Mouse (Mus musculus) forebrain, embryonic 12.5 days (tissue): ENCODE results near the gene Inpp4a. TPM values are rescaled to one million over a fixed set of nuclear protein-coding genes. Genes with fewer than 3 reads are reported as not detected.

ENCODE experiments used
- ATAC-seq: fragments of 200-750 bp; cut with Nextera tagmentation; 2 replicates; pipeline ENCODE4 v1.8.0; 2017; ENCODE audit warnings: moderate TSS enrichment; ENCODE audit not compliant: low FRiP score
- H3K27ac ChIP-seq: fragments of 300-500 bp; sonication (generic); 2 replicates; pipeline ENCODE4 v1.5.1; 2016; ENCODE audit warnings: mild to moderate bottlenecking
- H3K27me3 ChIP-seq: fragments of 300-500 bp; sonication (generic); 2 replicates; pipeline ENCODE4 v1.6.1; 2016; ENCODE audit warnings: mild to moderate bottlenecking
- H3K36me3 ChIP-seq: fragments of 300-500 bp; sonication (generic); replicated peaks from 2 replicates; pipeline ENCODE4 v1.6.1; 2016; ENCODE audit warnings: mild to moderate bottlenecking
- H3K4me1 ChIP-seq: fragments of 300-500 bp; sonication (generic); 2 replicates; pipeline ENCODE4 v1.6.1; 2016
- H3K4me2 ChIP-seq: fragments of 300-500 bp; sonication (generic); 2 replicates; pipeline ENCODE4 v1.6.1; 2016; ENCODE audit warnings: mild to moderate bottlenecking, moderate library complexity
- H3K4me3 ChIP-seq: fragments of 300-500 bp; sonication (generic); replicated peaks from 2 replicates; pipeline ENCODE4 v1.5.1; 2016; ENCODE audit warnings: mild to moderate bottlenecking
- H3K9ac ChIP-seq: fragments of 300-500 bp; sonication (generic); 2 replicates; pipeline ENCODE4 v1.6.1; 2016; ENCODE audit warnings: mild to moderate bottlenecking
- H3K9me3 ChIP-seq: fragments of 300-500 bp; sonication (generic); 2 replicates; pipeline ENCODE4 v1.6.1; 2016
- WGBS: fragments of 180-500 bp; shearing (Covaris S2); methylation state at CpG from one replicate; pipeline ENCODE4 v1.1.7; 2016; 5-methylcytosine and 5-hydroxymethylcytosine counted together
- polyA plus RNA-seq: library from polyadenylated mRNA; unstranded; fragments of >200 nt; fragmentation: Nextera tagmentation; extraction: Ambion mirVana; gene quantifications from 2 replicates; pipeline ENCODE4 v1.2.1, GENCODE M21; 2016

The Inpp4a gene
- polyA plus RNA-seq, 1 experiment from 2014 or later = 21.3 TPM

- Histone ChIP-seq H3K9ac (no peak overlapping the region), H3K27ac (no peak overlapping the region), H3K9me3 (no peaks in the 10 kb centered on the region), H3K4me1 (peaks cover 5% of the 10 kb centered on the region), H3K27me3 (no peaks in the 10 kb centered on the region), H3K4me2 (no peak overlapping the region), H3K36me3 (no peaks in the 10 kb centered on the region), H3K4me3 (no peak overlapping the region)
- ATAC-seq = no peak
- WGBS = 81% methylated on average over 9 of the region's 9 CpGs
Measured at GRCm38 (mm10) chr1:37305691-37306287, 6.1 kb downstream of the Inpp4a start.

- Histone ChIP-seq H3K4me2 (no peak overlapping the region), H3K9ac (no peak overlapping the region), H3K27ac (no peak overlapping the region), H3K9me3 (no peaks in the 10 kb centered on the region), H3K4me1 (no peaks in the 10 kb centered on the region), H3K27me3 (no peaks in the 10 kb centered on the region), H3K36me3 (no peaks in the 10 kb centered on the region), H3K4me3 (no peak overlapping the region)
- no peak for ATAC-seq
- WGBS = 84% methylated on average over 2 of the region's 2 CpGs
Measured at GRCm38 (mm10) chr1:37307586-37307985, 7.9 kb downstream of the Inpp4a start.

DNA sequence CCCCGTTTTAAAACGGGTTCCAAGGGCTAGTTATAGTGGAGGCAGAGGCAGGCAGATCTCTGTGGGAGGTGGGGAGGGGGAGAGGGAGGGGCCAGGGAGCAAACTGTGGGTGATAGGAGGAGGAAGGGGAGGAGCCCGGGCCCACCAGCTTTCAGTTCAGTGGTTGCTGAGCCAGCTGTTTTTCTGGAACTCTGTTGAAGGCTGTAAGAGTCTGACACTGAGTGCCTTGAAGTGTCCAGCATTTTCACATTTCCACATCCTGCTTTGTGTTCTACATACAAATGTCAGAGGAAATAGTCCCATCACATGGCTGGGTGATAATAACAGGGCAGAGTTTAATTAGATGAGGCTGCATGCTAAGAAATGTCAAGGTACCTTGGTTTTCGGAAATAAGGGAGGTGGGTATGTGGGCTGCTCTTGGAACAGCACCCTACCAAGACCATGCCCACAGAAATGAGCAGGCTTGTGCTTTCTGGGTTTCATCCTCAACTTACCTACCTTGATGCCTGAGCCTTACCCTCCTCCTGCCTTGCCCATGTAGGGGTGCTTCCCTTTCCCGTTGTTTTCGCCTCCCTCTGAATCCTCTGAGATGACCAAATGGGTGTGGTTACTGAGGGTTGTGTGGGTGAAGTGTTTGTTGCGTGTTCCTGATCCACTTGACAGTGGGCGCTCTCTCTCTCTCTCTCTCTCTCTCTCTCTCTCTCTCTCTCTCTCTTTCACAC lies 8.5 kb downstream of the Inpp4a start:
- Histone ChIP-seq H3K4me3 (no peak overlapping the region), H3K27me3 (no peaks in the 10 kb centered on the region), H3K9ac (no peak overlapping the region), H3K36me3 (no peaks in the 10 kb centered on the region), H3K9me3 (no peaks in the 10 kb centered on the region), H3K4me1 (no peaks in the 10 kb centered on the region), H3K4me2 (no peak overlapping the region), H3K27ac (no peak overlapping the region)
- WGBS = 86% methylated on average over 8 of the region's 8 CpGs
- ATAC-seq = no peak

DNA sequence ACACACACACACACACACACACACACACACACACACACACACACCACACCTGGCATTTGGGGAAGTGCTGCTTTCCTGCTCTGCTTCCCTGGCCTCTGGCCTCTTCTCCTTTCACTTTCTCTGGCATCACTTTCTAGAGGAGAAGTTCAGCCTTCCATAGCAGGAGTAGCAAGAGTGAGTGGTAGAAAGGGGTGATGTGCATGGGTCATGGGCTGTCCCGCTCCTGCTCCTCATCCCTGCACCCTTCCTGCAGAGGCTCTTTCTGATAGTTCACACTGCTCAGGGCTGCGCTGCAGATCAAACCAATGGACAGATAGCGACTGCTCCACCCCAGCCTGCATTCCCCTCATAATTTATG lies 9.1 kb downstream of the Inpp4a start:
- no peak for ATAC-seq

GRCm38 (mm10) chr1:37309939-37310515 lies 10.4 kb downstream of the Inpp4a start:
- no peak overlapping the region for H3K4me2 ChIP-seq
- H3K4me1 ChIP-seq = peaks cover 8% of the 10 kb centered on the region; the same call in 1 of the 2 replicates
- H3K27ac ChIP-seq = no peak overlapping the region
- no peaks in the 10 kb centered on the region for H3K27me3 ChIP-seq
- H3K4me3 ChIP-seq = no peak overlapping the region
- H3K36me3 ChIP-seq = no peaks in the 10 kb centered on the region
- ATAC-seq = no peak
- H3K9ac ChIP-seq = no peak overlapping the region
- 91% methylated on average over 4 of the region's 4 CpGs for WGBS
- no peaks in the 10 kb centered on the region for H3K9me3 ChIP-seq

More for the DNA sequence above, 9.1 kb downstream of the Inpp4a start:
- Histone ChIP-seq H3K4me1 (no peaks in the 10 kb centered on the region), H3K27me3 (no peaks in the 10 kb centered on the region), H3K27ac (no peak overlapping the region), H3K9ac (no peak overlapping the region), H3K9me3 (no peaks in the 10 kb centered on the region), H3K4me3 (no peak overlapping the region), H3K36me3 (no peaks in the 10 kb centered on the region), H3K4me2 (no peak overlapping the region)
- 85% methylated on average over 3 of the region's 3 CpGs for WGBS

DNA sequence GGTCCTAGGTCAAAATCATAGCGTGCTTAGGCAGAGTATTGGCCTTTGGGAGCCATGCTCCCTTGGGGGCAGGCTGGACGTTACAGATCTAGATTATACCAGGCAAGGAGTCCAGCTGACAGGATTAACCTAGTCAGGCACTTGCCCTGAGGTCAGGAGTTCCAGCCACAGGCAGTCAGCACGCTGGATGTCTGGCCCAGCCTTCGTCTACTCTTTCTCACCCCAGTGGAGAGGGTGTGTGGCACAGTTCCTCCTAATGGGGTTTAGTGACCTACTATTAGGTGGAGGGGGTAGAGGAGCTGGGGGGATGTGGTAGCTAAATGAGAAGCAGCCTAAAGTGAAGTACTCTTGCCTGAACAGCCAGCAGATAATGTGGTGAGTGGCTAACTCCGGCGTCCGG lies 14.7 kb downstream of the Inpp4a start:
- H3K9me3 ChIP-seq = no peaks in the 10 kb centered on the region
- no peak overlapping the region for H3K4me2 ChIP-seq
- WGBS = 59% methylated on average over 7 of the region's 7 CpGs
- H3K27me3 ChIP-seq = no peaks in the 10 kb centered on the region
- H3K36me3 ChIP-seq = no peaks in the 10 kb centered on the region
- no peak overlapping the region for H3K4me3 ChIP-seq
- H3K4me1 ChIP-seq = peaks cover 15% of the 10 kb centered on the region; the same call in 1 of the 2 replicates
- no peak for ATAC-seq
- no peak overlapping the region for H3K9ac ChIP-seq
- H3K27ac ChIP-seq = no peak overlapping the region

DNA sequence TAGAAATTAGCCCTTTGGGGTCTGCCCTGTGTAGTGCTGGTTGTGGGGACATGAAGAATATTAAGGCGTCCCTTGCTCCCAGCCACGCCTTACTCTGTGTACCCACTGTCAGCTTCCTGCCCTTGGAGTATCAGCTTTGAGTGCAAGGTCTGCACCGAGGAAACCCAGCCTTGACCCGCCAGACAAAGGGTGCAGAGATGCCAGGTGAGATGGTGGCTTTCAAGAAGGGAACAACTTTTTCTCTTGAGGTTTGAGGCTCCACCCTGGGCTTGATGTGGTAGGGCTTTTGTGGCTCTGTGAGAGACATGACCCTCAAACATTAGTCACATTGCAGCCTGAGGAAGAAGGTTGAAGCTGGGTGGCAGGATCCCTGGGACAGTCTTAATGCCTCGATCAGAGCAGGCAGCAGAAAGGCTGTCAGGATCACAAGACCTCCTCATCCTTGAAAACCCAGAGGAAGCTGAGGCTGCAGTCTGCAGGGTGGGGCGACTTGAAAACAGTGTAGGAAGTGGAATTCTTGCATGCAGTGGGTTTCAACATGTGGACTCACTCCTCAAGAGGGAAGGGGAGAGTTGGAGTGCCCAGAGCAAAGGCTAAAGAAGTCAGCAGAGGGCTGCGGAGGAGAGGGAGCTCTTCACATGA lies 18.1 kb downstream of the Inpp4a start:
- 82% methylated on average over 7 of the region's 7 CpGs for WGBS
- H3K9me3 ChIP-seq = no peaks in the 10 kb centered on the region
- H3K27me3 ChIP-seq = no peaks in the 10 kb centered on the region
- no peak overlapping the region for H3K9ac ChIP-seq
- no peak overlapping the region for H3K4me3 ChIP-seq
- H3K36me3 ChIP-seq = no peaks in the 10 kb centered on the region
- no peak overlapping the region for H3K27ac ChIP-seq
- H3K4me2 ChIP-seq = no peak overlapping the region
- no peak for ATAC-seq
- H3K4me1 ChIP-seq = peaks cover 15% of the 10 kb centered on the region; the same call in 1 of the 2 replicates

DNA sequence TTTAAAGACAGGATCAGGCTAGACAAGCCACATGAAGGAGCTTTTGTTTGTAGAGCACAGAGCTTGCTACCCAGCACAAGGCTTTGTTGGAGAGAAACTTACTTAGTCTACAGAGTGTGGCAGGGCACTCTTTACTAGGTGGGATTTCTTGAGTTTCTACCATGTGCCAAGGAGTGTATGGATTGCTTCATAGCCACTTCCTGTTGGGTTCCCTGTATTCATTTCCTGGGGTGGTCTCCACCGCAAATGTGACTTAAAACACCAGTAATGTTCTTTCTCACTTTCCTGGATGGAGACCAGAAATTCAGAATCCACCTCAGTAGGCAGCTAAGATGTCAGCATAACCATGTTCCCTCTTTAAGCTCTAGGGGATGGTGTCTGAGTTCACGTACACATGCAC lies 18.9 kb downstream of the Inpp4a start:
- no peak overlapping the region for H3K9ac ChIP-seq
- H3K36me3 ChIP-seq = no peaks in the 10 kb centered on the region
- H3K4me2 ChIP-seq = no peak overlapping the region
- H3K27me3 ChIP-seq = no peaks in the 10 kb centered on the region
- ATAC-seq = no peak
- H3K27ac ChIP-seq = no peak overlapping the region
- H3K9me3 ChIP-seq = no peaks in the 10 kb centered on the region
- no peak overlapping the region for H3K4me3 ChIP-seq
- H3K4me1 ChIP-seq = peaks cover 15% of the 10 kb centered on the region; the same call in 1 of the 2 replicates
- 93% methylated on average over 2 of the region's 2 CpGs for WGBS

- Histone ChIP-seq H3K27ac (no peak overlapping the region), H3K9me3 (no peaks in the 10 kb centered on the region), H3K9ac (no peak overlapping the region), H3K4me2 (no peak overlapping the region), H3K4me1 (no peaks in the 10 kb centered on the region), H3K4me3 (no peak overlapping the region), H3K36me3 (no peaks in the 10 kb centered on the region), H3K27me3 (no peaks in the 10 kb centered on the region)
- WGBS = 96% methylated on average over 2 of the region's 2 CpGs
- no peak for ATAC-seq
Measured at GRCm38 (mm10) chr1:37322690-37323089, 23.0 kb downstream of the Inpp4a start.

DNA sequence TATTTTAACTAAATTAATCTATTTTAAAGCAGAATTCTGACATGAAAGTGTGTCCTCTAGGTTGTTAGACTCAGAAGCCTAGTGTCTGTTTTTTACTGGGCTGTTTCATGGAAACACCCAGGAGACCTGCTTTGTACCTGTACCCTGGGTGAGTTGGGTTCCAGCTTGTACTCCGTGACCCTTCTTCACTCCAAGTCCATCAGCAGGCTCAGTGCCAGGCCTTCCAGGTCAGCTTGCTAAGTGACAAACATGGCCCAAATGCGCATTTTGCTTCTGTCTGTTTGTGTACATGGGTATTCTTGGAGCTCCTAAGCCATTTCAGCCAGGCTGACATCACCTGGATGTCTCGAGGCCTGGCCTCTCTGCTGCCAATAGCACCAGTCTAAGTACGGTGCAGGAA lies 23.5 kb downstream of the Inpp4a start:
- Histone ChIP-seq H3K27ac (no peak overlapping the region), H3K4me1 (no peaks in the 10 kb centered on the region), H3K4me3 (no peak overlapping the region), H3K27me3 (no peaks in the 10 kb centered on the region), H3K9me3 (no peaks in the 10 kb centered on the region), H3K4me2 (no peak overlapping the region), H3K9ac (no peak overlapping the region), H3K36me3 (no peaks in the 10 kb centered on the region)
- 91% methylated on average over 4 of the region's 4 CpGs for WGBS
- ATAC-seq = no peak

- ATAC-seq = no peak
Measured at GRCm38 (mm10) chr1:37324569-37324968, 24.9 kb downstream of the Inpp4a start.

GRCm38 (mm10) chr1:37327311-37327710 lies 27.6 kb downstream of the Inpp4a start:
- ATAC-seq = no peak
- no peaks in the 10 kb centered on the region for H3K36me3 ChIP-seq
- WGBS = 89% methylated on average over 4 of the region's 4 CpGs
- no peak overlapping the region for H3K4me2 ChIP-seq
- H3K9ac ChIP-seq = no peak overlapping the region
- H3K9me3 ChIP-seq = peaks cover 4% of the 10 kb centered on the region; the same call in 1 of the 2 replicates
- H3K27me3 ChIP-seq = no peaks in the 10 kb centered on the region
- no peaks in the 10 kb centered on the region for H3K4me1 ChIP-seq
- no peak overlapping the region for H3K27ac ChIP-seq
- no peak overlapping the region for H3K4me3 ChIP-seq

More at GRCm38 (mm10) chr1:37324569-37324968, 24.9 kb downstream of the Inpp4a start:
- no peak overlapping the region for H3K4me3 ChIP-seq
- no peaks in the 10 kb centered on the region for H3K4me1 ChIP-seq
- no peak overlapping the region for H3K4me2 ChIP-seq
- no peak overlapping the region for H3K9ac ChIP-seq
- H3K27me3 ChIP-seq = no peaks in the 10 kb centered on the region
- no peak overlapping the region for H3K27ac ChIP-seq
- no peaks in the 10 kb centered on the region for H3K36me3 ChIP-seq
- 58% methylated on average over 5 of the region's 5 CpGs for WGBS
- H3K9me3 ChIP-seq = peaks cover 4% of the 10 kb centered on the region; the same call in 1 of the 2 replicates
